Mouse (Mus musculus) heart, postnatal 0 days (tissue): ENCODE data around the gene Mob3b.

Experiments used
- CTCF ChIP-seq: IDR thresholded peaks from 2 replicates; pipeline ENCODE4 v1.5.1; 2016; ENCODE audit warnings: antibody characterized with exemption, control low read depth, low read depth
- EP300 ChIP-seq: IDR thresholded peaks from 2 replicates; pipeline ENCODE4 v1.6.1; 2016; ENCODE audit warnings: antibody characterized with exemption, low read depth

GRCm38 (mm10) chr4:34964906-34965305 lies 192.4 kb downstream of the Mob3b start:
- TF ChIP-seq EP300 = no peak
- no peak for TF ChIP-seq CTCF
